Comparison of ENCODE assay signal across 9 mouse cellular contexts in genomic region chr11:120219916-120220522, GRCm38 (mm10). TPM values are rescaled to one million over a fixed set of nuclear protein-coding genes. Genes with fewer than 3 reads are reported as not detected.
DNase-seq lines count a peak whose midpoint lies in the region; ATAC-seq and TF ChIP-seq lines count a peak whose summit lies in the region.
"Had no signal": no experiment of that assay in that cellular context is flagged by ENCODE, and none has a peak within 500 bp of the region (broad histone marks: within the 10 kb centered on the region; RNA-seq: fewer than 3 reads in every experiment).

No protein-coding gene starts in this region.

- H3K27me3 ChIP-seq in embryonic facial prominence, embryonic 12.5 days: no peaks in the 10 kb centered on the region
- H3K27me3 ChIP-seq in midbrain, embryonic 11.5 days (ENCODE audit: control insufficient read depth, insufficient read depth, low read length): no peaks in the 10 kb centered on the region

- DNase-seq in embryo, embryonic 9.5 days (ENCODE audit: extremely low spot score): peak; percentile 52
- no peak for DNase-seq in embryo, embryonic 10.5 days (ENCODE audit: low spot score)
- DNase-seq in 3T3-L1 (ENCODE audit: low read depth, low spot score): peak; percentile 34
- peak; percentile 53 for DNase-seq in kidney, adult 18-20 months
- DNase-seq in midbrain, embryonic 11.5 days (ENCODE audit: low spot score, missing footprints): peak; percentile 88
- DNase-seq in layer of hippocampus, adult 9-10 months (ENCODE audit: low spot score): no peak
- no peak for DNase-seq in left cerebral cortex, adult 2 months (ENCODE audit: extremely low spot score in 1 of 2, low spot score in 2 of 2)

- H3K9ac ChIP-seq in embryonic facial prominence, embryonic 12.5 days: peak overlapping the region; percentile 16; the same call in 1 of the 2 replicates
- H3K9ac ChIP-seq in midbrain, embryonic 11.5 days (ENCODE audit: low read length): 0 out of 2 replicates have a peak overlapping the region, but pooled peaks have one; percentile 18
- H3K9ac ChIP-seq: liver, embryonic 15.5 days had no signal

- H3K36me3 ChIP-seq in embryonic facial prominence, embryonic 12.5 days: no peaks in the 10 kb centered on the region
- H3K36me3 ChIP-seq in midbrain, embryonic 11.5 days (ENCODE audit: control insufficient read depth, insufficient read depth, low read length): no peaks in the 10 kb centered on the region
- H3K36me3 ChIP-seq: liver, embryonic 15.5 days had no signal

- H3K27ac ChIP-seq in embryonic facial prominence, embryonic 12.5 days: 0 out of 2 replicates have a peak overlapping the region, but pooled peaks have one; percentile 7
- peak overlapping the region; percentile 9; the same call in 1 of the 2 replicates for H3K27ac ChIP-seq in midbrain, embryonic 11.5 days (ENCODE audit: low read depth, low read length)
- no peak overlapping the region for H3K27ac ChIP-seq in left cerebral cortex, adult 2 months

- no peak overlapping the region for H3K4me3 ChIP-seq in embryonic facial prominence, embryonic 12.5 days
- H3K4me3 ChIP-seq in midbrain, embryonic 11.5 days (ENCODE audit: low read depth, low read length): no peak overlapping the region
- no peak overlapping the region for H3K4me3 ChIP-seq in left cerebral cortex, adult 2 months
- H3K4me3 ChIP-seq: liver, embryonic 15.5 days had no signal

- H3K9me3 ChIP-seq in embryonic facial prominence, embryonic 12.5 days: no peaks in the 10 kb centered on the region
- H3K9me3 ChIP-seq in midbrain, embryonic 11.5 days (ENCODE audit: control insufficient read depth, low read length): no peaks in the 10 kb centered on the region
- H3K9me3 ChIP-seq: liver, embryonic 15.5 days had no signal

- intact Hi-C loops in left cerebral cortex, adult 2 months (cut with DNase I): no loop called here

- H3K4me1 ChIP-seq in embryonic facial prominence, embryonic 12.5 days: peaks cover 60% of the 10 kb centered on the region
- peaks cover 61% of the 10 kb centered on the region for H3K4me1 ChIP-seq in midbrain, embryonic 11.5 days (ENCODE audit: control insufficient read depth, insufficient read depth, low read length)

- 42% methylated on average over 9 of the region's 9 CpGs for WGBS in embryonic facial prominence, embryonic 12.5 days
- WGBS in midbrain, embryonic 11.5 days: 52% methylated on average over 9 of the region's 9 CpGs

- H3K4me2 ChIP-seq in embryonic facial prominence, embryonic 12.5 days (replicated peaks): no peak overlapping the region; the same call in 1 of the 2 replicates
- no peak overlapping the region for H3K4me2 ChIP-seq in midbrain, embryonic 11.5 days
- H3K4me2 ChIP-seq: liver, embryonic 15.5 days had no signal

- TF ChIP-seq CTCF in left cerebral cortex, adult 2 months (IDR thresholded peaks at IDR 0.05): no peak

- ATAC-seq in embryonic facial prominence, embryonic 12.5 days (ENCODE audit: insufficient number of reproducible peaks, insufficient read depth, low FRiP score, low TSS enrichment): no peak
- ATAC-seq in midbrain, embryonic 11.5 days (ENCODE audit: low FRiP score): no peak

RNA-seq across cellular contexts. Expression of gene Bahcc1, which starts 12.7 kb away (rescaled TPM):
- 16.8 and 18.8 TPM in 2 replicates for polyA plus RNA-seq in embryonic facial prominence, embryonic 12.5 days (2016; fragmentation: Nextera tagmentation; extraction: Ambion mirVana)
- polyA plus RNA-seq in midbrain, embryonic 11.5 days (2014; fragmentation: Nextera tagmentation; extraction: Ambion mirVana): 17.6 and 20.6 TPM in 2 replicates
- 10 to 100 TPM; 20.6 to 21.3 TPM for total RNA-seq in left cerebral cortex, adult 2 months (2021)

Comparison
In these comparisons a context has a peak if more than half of its experiments do, and no peak if none do; other contexts are left out.
1. DNase-seq: peak in embryo, embryonic 9.5 days (single experiment), 3T3-L1 (single experiment), kidney, adult 18-20 months (single experiment) and midbrain, embryonic 11.5 days (single experiment); none in embryo, embryonic 10.5 days (single experiment), layer of hippocampus, adult 9-10 months (single experiment) and left cerebral cortex, adult 2 months (0 of 2).